In the genomic region with DNA sequence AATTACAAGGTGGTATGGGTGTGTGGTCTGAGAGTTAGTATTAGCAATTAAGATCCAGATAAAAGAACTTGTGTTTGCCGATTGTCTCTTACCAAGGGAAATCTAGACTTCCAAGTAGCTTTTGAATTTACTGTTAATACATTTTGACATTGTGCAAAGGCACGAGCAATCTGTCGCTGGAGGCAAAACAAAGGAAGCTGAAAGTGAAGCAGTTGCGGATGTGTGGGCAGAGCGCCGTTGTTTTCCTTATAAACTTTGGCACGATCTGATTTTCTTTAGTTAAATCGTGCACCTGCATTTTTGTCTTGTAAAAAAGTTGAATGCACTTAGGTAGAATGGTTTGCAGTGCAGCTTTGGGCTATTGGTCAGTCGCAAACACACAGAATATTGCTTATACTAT, we compare ENCODE assay signal across 8 mouse cellular contexts. TPM values are rescaled to one million over a fixed set of nuclear protein-coding genes. Genes with fewer than 3 reads are reported as not detected.
DNase-seq lines count a peak whose midpoint lies in the region; ATAC-seq and TF ChIP-seq lines count a peak whose summit lies in the region.

No protein-coding gene starts in this region.

- H3K27me3 ChIP-seq in midbrain, postnatal 0 days (ENCODE audit: insufficient read depth, low read length): no peaks in the 10 kb centered on the region

- H3K9me3 ChIP-seq in midbrain, postnatal 0 days (ENCODE audit: low read length): no peaks in the 10 kb centered on the region

- peak overlapping the region; percentile 25; the same call in 1 of the 2 replicates for H3K27ac ChIP-seq in cortical plate, adult 2 months (ENCODE audit: insufficient read depth, low read length)
- peak overlapping the region; percentile 79 for H3K27ac ChIP-seq in midbrain, postnatal 0 days (ENCODE audit: low read depth, low read length)

- WGBS in midbrain, postnatal 0 days: 35% methylated on average over 9 of the region's 9 CpGs

- DNase-seq in layer of hippocampus, adult 9-11 months: peak; percentile 48
- DNase-seq in layer of hippocampus, postnatal 36 days: no peak
- no peak for DNase-seq in midbrain, postnatal 0 days (ENCODE audit: low spot score)
- DNase-seq in left cerebral cortex, adult 18-20 months (ENCODE audit: low spot score in 2 of 2): no peak
- no peak for DNase-seq in kidney, adult 8-10 months
- no peak for DNase-seq in embryo, embryonic 10.5 days (ENCODE audit: low spot score)

- peak overlapping the region; percentile 52 for H3K4me2 ChIP-seq in midbrain, postnatal 0 days (ENCODE audit: low read depth, low read length, poor library complexity, severe bottlenecking)

- TF ChIP-seq CTCF in cortical plate, adult 2 months (IDR thresholded peaks at IDR 0.05; ENCODE audit: extremely low read depth, insufficient read depth, low read length): no peak
- no peak for TF ChIP-seq CTCF in midbrain, postnatal 0 days (IDR thresholded peaks at IDR 0.05)

- peak overlapping the region; percentile 37 for H3K4me3 ChIP-seq in cortical plate, adult 2 months (ENCODE audit: insufficient read depth, low read length)
- peak overlapping the region; percentile 46 for H3K4me3 ChIP-seq in midbrain, postnatal 0 days (ENCODE audit: low read depth, low read length)

- ATAC-seq in inflammation-experienced regulatory T-cells, adult 6 months: peak; percentile 62
- ATAC-seq in midbrain, postnatal 0 days (ENCODE audit: low FRiP score): no peak

- H3K4me1 ChIP-seq in cortical plate, adult 2 months (ENCODE audit: control insufficient read depth, insufficient read depth, low read length): no peaks in the 10 kb centered on the region; the same call in 1 of the 2 replicates
- H3K4me1 ChIP-seq in midbrain, postnatal 0 days (ENCODE audit: insufficient read depth, low read length): no peaks in the 10 kb centered on the region

- H3K9ac ChIP-seq in midbrain, postnatal 0 days (replicated peaks; ENCODE audit: low read length, poor library complexity, severe bottlenecking): peak overlapping the region; percentile 53

- peaks cover 7% of the 10 kb centered on the region; the same call in 1 of the 2 replicates for H3K36me3 ChIP-seq in midbrain, postnatal 0 days (ENCODE audit: insufficient read depth, low read length)

- no peak for TF ChIP-seq POLR2A in cortical plate, adult 2 months (IDR thresholded peaks at IDR 0.05; ENCODE audit: extremely low read depth, insufficient read depth, low read length)

RNA-seq across cellular contexts. Expression of a gene that starts 40.6 kb away (rescaled TPM):
- total RNA-seq in layer of hippocampus, postnatal 36 days (2021): 10 to 100 TPM; 32.3 to 38.0 TPM
- polyA plus RNA-seq in cortical plate, adult 2 months (2012; rRNA removed): 92.0 and 101 TPM in 2 replicates
- polyA plus RNA-seq in inflammation-experienced regulatory T-cells, adult 6 months (2017; shearing (Covaris generic)): under 1 TPM; 0.17 to 0.81 (median 0.70) TPM
- 114 and 124 TPM in 2 replicates for total RNA-seq in midbrain, postnatal 0 days (2014; rRNA removed)
- 64.3 and 67.7 TPM in 2 replicates for polyA plus RNA-seq in midbrain, postnatal 0 days (2015; fragmentation: Nextera tagmentation; extraction: Ambion mirVana)
- total RNA-seq in left cerebral cortex, adult 18-20 months (2021): 10 to 100 TPM; 60.4 to 64.9 TPM
